Mouse (Mus musculus): ENCODE results near the gene Spg7.
A peak's percentile ranks its signal among the peaks of the same experiment; 100 is the strongest.
"Not testable (repeated sequence)": the region's sequence is repeated elsewhere in the genome, so short reads cannot be mapped to it uniquely, and the experiment has no call there.

Gene Spg7

DNA sequence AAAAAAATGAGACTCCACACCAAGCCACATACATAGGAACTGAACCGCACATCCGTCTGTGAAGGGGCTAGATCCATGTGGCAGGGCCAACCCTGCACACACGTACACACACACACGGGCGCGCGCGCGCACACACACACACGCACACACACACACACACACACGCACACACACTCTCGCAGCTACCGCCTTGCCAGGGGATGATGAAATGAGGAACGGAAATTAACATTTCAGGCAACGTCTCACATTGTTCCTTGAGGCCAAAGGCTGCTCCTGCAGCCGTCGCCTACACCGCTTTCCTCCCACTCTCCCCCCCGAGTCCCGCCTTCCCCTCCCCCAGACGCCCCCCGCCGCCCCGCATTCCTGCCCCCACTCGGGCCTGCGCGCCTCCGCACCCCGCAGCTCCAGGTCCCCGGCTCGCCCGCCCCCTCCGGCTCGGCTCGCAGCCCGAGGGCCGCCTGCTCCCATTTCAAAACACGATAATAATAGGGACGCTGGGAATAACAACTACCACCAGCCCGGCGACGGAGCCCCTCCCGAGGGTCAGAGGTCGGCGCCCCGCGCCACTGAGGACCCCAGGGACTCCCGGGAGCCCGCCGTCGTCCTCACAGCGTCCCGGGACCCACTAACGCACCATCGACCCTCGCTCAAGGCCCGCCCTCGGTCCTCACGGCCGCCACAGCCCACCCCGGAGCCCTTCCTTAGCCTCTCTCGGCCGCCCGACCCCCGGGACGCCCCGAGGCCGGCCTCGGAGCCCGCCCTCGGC is 21.6 kb upstream of the Spg7 start:
- peak; percentile 64 for DNase-seq (ENCODE audit: low read depth, low spot score)

DNA sequence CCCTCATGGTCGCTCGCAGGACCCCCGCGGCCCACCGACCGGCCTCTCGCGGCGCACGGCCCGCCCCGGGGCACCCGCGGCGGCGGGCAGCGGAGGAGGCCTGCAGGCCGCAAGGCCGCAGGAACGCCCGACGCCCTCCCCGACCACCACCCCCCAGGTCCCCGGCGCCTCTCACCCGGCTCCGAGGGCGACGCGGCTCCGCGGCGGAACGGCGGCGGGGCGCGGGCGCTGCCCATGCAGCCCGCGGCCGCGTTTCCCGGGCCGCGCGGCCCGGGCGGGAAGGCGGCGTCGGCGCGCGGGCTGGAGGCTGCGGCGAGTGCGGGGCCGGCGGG is 21.0 kb upstream of the Spg7 start:
- DNase-seq (ENCODE audit: low read depth, low spot score) = no peak

DNA sequence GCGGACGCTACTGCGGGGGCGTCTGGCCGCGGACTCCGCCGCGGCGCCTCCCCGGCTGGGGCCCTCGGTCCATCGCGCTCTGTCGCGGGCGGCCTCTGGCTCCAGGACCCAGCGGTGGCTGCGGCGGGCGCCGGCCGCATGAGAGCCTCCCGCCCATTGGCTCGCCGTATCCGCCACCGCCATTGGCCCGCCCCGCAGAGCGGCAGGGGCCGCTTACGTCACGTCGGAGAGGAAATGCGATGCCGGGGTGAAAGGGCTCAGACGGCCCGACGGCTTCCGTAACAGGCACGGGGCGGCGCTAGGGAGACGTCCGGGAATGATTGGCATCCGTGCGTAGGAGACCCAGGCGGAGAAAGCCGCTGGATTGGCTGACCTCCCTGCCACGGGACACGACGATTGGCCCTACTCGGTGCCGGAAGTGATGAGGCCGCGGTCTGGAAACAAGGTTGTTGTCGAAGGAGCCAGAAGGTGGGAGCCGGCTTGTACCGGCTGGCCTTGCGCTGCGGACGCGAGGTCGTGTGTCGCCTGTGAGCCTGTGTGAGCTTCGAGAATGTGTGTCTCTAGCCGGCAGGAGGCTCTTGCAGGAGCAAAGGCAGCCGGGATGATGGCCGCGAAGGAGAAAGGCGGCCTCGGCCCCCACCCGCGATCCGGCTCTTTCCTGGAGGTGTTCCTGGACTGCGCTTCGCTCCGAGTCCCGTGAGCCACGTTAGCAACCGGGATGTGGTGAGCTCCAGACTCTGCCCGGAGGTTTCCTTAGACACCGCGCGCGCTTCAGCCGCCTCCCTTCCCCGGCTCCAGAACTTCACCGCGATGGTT is 20.4 kb upstream of the Spg7 start, which contains the start of gene Ankrd11:
Gene Ankrd11 (minus strand): TSS at position 120 of the 816 bp plus-strand sequence.
- DNase-seq (ENCODE audit: low read depth, low spot score) = peak; percentile 100

DNA sequence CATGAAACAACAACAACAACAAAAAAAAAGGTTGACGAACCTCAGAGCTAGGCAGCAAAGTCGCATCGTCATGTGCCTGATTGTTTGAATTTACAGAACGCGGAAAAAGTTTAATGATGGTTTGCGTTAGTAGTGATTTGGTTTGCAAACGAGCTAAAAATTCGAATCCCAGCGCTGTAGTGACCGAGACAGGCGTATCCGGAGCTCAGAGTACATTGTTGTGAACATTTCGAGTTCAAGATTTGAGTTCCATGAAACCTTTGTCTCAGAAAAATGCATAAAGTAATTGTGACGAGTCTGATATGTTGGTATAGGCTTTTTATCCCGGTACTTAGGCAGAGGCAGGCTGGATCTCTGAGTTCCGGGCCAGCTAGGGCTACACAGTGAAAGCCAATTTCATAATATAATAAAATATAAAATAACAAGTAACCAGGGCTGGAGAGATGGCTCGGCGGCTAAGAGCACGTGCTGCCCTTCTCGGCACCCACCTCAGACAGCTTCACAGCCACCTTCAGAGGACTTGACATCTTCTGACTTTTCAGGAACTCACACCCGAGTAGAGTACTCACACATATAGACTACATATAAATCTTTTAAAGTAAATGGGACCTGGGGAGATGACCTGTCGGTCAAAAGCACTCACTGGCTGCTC is 19.6 kb upstream of the Spg7 start:
- DNase-seq (ENCODE audit: low read depth, low spot score) = no peak

DNA sequence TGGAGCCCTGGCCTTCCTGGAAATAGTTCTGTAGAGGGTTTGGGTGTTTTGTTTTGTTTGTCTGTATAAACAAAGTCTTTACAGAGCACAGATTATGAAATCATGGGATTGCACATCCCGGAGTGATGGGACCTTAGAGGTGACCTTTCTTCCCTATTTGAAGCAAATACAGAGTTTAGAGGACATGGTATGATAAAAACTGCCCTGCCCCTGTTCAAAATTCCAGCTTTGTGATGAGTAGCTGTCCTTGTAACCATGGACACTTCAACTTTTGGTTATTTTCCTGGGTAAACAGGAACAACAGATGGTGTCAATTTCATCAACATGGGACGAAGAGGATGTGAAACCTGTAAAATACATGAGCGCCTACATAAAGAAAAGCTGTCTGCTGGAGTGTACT is 18.8 kb upstream of the Spg7 start:
- DNase-seq (ENCODE audit: low read depth, low spot score) = no peak

DNA sequence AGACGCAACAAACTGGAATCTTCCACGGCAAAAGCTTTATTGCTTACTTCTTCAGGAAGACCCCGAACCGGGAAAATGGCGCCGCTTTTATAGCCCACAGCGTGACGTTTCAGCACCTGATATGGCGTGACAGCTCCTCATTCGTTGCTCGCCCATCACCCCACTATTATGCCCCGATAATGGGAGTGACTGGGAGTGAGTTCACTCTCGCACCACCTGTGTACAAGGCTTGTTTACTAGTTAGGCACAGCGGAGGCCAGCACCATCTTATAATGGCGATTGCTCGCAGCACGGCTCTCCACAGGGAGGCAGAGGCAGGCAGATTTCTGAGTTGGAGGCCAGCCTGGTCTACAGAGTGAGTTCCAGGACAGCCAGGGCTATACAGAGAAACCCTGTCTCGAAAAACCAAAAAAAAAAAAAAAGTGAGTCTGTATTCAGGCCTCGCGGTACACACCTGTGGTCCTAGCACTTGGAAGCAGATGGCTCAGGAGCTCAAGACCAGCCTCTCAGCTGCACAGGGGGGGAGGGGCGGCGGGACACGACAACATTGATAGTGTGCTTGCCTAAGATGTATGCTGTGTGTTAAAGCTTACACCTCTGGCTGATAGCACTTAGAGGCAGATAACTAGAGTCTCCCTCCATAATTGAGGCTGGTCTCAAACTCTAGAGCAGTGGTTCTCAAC is 17.9 kb upstream of the Spg7 start:
- not testable (repeated sequence) for DNase-seq (ENCODE audit: low read depth, low spot score)

DNA sequence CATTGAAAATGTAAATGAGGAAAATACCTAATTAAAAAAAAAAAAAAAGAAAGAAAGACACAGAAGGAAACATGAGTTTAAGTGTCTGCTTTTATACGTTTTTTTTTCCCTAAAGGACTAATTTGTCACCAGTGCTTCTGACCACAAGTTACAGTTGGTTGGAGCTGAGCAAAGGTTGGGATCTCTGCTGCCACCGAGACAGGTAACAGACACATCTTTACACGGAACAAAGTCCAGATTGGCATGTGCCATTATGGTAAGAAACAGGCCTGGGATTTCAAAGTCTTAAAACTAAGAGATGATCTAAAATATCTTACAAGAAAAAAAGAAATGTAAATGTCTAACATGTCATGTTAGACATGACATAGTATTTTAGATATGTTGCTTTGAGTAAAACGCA is 16.0 kb upstream of the Spg7 start:
- DNase-seq (ENCODE audit: low read depth, low spot score) = no peak

DNA sequence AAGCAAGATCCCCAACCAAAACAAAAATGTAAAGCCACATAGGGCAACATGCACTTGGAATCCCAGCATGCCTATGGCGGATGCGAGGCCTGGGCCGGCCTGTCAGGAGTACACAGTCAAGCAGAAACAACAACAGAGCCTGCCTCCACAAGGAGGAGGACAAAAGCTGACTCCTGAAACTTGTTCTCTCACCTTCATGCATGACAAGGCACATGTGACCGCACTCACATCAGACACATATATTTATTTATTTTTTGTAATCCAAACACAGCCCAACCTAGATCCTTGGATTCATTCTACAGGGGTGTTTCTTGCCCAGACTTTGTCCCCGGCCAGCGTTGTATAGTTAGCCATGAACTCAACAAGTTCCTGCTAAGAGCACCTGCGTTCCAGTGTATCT is 14.9 kb upstream of the Spg7 start:
- no peak for DNase-seq (ENCODE audit: low read depth, low spot score)

DNA sequence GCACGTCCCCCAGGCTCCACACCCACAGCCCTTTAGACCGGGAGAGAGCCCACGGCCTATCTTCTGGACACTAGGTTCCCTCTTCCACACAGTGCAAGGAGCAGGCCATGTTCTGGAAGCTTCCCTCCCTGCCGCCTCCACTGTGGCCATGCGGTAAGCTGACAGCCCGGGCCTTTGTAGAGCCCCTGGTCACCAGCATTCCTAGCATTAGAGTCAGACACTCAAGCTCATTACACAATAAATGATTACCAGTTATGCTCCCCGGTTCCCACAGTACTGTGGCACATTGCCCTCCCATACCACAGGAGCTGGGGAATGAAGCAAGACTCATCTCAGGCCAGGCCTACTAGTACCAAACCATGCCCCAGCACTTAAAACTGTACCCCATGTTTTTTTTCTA is 14.3 kb upstream of the Spg7 start:
- DNase-seq (ENCODE audit: low read depth, low spot score) = no peak

DNA sequence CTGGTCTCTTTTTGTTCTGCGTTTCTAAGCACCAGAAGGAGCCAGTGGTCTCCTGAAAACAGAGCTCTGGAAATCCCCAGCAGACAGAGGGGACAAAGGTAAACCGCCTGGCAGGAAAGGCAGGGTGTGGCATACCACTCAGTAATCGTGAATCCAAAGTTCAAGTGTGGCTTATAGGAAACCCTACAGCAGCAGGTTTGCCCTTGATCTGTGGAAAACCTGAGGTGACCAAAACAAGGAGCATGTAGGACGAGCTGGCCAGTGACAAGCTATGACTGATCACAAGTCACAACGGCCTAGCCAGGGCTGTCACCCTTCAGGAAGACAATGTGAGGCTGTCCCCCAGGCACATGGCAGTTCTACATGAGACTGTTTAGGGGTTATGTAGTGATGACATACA is 11.3 kb upstream of the Spg7 start:
- no peak for DNase-seq (ENCODE audit: low read depth, low spot score)

DNA sequence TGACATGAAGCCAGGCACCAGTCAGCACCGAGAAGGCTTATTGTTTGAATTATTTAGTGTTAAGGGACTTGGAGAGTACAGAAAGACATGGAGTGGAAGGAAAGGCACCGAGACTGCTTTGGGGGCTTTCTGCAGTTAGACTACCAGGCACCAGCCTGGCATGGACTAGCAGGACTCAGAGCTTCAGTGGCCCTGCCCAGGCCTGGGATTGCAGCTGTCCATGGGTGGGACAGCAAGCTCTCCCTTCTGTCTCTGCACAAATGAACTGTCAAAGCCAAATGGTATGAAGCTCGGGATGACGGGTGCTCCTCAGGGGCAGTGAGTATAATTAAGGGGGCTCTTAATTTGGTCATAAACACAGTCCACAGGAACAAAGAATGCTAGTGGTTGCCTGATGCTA is 1.3 kb downstream of the Spg7 start:
- DNase-seq (ENCODE audit: low read depth, low spot score) = no peak

DNA sequence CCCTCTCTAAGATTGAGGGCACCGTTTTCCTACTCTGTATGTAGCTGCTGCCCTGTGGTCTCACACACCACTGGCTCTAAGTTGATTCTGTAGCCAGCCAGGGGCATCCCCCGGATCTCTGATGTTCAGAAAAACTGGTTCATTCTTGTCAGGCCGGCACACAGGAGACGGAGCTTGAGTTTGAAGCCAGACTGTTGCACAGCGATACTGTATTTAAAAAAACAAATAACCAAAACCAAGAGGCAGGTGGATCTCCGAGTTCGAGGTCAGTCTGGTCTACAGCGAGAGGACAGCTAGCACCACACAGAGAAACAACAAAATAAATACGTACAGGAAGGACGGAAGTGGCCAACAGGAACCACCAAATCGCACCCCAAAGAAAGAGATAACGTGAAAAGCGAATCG is 2.1 kb downstream of the Spg7 start:
- peak; percentile 25 for DNase-seq (ENCODE audit: low read depth, low spot score)

DNA sequence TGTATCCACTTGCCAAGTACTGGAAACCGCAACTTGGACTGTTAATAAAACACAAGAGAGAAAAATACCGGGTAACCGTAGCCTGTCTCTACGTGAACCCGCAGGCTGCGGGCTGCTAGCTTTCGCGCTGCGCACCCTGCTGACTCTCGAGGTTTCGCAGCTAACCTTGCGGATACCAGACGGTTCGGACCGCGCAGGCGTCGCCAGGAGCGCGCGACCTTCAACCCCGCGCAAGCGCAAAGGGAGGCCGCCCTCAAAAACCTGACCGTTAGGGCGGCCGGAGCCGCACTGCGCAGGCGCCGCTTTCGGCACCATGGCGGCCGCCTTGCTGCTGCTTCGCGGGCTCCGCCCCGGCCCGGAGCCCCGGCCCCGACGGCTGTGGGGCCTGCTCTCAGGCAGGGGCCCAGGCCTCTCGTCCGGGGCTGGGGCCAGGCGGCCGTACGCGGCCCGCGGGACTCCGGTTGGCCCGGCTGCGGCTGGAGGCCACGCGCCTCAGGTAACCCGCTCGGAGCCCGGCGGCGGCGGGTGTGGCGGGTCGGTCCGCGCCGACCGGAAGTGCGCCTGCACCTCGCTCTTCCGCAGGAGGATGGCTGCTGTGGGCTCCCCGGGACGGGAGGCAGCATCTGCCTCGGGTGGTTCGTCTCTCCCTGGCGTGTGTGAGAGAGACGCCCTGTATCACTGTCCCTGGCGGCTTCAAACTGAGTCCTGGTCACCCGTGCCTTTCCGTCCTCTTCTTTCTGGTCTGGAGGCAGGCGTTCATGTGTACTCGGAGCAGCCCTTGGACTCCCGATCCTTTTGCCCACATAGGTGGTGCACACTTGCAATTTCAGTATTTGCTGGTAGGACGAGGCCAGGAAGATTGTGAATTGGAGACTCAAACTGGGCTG is 2.7 kb downstream of the Spg7 start:
- peak; percentile 98 for DNase-seq (ENCODE audit: low read depth, low spot score)

DNA sequence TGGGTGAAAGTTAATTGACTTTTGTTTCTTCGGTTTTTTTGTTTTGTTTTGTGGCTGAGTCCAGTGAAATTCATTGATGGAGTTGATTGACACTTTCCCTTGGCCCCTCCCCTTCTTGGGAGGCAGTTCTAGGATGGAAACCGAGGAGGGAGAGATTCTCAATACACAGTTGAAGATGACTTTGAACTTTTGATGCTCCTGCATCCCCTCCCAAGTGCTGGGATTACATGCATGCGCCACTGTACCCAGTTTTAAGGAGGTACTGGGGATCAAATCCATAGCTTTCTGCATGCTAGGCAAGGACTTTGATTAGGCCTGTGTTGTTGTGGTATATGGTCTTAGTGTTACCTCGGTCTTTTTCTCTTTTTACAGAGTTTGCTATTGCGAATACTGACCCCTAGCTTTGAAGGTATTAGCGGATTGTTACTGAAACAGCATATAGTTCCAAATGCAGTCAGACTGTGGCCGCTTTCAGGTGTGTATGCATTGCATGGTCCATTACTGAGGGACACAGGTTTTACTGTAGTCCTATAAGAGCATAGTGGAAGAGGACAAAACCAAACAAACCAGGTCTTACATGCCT is 3.5 kb downstream of the Spg7 start:
- no peak for DNase-seq (ENCODE audit: low read depth, low spot score)

DNA sequence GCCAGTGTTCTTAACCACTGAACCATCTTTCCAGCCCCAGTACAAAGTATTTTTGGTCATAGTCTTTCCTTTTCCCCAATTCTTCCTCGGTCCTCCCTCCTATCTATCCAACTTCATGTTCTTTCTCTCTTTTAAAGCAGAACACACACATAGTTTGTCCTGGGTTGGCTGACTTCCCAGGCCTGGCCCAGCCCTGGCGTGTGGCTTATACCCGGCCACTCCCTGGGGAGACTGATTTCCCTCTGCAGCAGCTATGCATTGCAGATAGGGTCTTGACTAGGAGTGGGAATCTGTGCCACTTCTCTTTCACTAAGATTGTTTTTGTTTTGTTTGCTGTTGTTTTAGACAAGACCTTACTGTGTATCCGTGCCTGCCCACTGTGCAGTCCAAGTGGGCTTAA is 8.4 kb downstream of the Spg7 start:
- DNase-seq (ENCODE audit: low read depth, low spot score) = no peak

DNA sequence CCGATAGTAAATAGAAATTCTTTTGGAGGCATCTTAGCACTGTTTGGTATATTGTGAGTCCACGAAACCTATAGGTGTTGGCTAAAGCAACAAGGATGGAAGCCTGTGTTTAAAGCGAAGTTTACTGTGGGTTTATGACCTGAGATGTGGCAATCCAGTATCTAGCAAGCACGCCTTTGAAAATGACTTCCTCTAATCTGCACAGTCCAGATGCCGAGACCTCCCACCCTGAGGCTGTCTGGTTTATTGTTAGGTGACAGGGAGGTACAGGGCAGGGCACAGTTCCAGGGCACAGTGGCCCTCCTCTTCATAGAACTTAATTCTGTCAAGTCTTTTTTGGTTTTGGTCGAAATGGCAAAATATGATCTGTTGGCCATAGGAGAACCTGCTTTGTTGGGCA is 14.5 kb downstream of the Spg7 start:
- DNase-seq (ENCODE audit: low read depth, low spot score) = no peak

DNA sequence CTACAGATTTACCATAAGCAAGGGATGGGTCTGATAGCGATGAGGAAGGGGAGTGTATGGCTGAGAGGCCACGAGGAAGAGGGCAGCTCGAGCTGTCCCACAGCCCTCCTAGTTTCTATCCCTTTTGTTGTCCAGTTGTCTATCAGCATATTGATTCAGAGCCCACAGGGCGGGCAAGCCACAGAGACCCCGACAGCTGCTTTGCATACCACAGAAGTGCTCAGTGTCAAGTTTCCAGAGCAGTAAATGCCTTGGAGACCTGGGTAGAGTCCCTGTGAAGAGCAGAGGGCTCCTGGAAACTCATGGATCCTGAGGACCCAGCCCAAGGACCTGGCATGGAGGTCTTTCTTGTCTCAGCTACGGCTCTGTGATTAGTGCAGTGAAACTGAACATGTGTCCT is 20.3 kb downstream of the Spg7 start:
- DNase-seq (ENCODE audit: low read depth, low spot score) = no peak

DNA sequence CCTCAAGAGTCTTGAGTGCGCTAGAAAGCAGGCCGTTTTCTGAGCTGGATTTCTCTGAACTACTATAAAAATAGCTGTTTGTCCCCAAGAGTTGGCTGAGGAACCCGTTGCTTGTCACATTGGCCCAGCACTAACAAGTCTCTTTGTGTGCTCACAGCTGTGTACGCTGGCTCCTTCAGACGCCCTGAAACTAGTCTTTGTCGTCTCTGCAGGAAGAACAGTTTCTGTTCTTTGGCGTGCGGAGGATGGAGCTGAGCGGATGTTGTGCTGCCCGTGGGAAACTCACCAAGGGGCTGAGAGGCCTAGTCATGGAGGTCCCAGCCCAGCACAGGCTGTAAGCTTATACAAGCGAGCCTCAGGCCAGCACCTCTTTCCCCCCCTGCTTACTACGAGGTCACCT is 20.9 kb downstream of the Spg7 start:
- no peak for DNase-seq (ENCODE audit: low read depth, low spot score)

DNA sequence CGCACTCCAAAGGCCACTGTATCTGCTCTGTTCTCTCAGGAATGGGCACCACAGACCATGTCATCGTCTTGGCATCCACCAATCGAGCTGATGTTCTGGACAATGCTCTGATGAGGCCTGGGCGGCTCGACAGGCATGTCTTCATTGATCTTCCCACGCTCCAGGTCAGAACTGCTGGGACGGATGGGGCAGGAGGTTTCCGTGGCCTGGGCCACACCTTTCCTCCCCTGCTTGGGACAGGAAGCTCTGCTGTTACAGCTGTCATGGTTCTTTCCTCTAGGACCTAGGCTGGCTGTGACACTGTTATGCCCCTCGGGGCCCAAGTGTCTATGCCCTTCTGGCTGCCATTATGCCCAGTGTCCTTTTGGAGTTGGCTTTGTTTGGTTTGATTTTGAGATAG is 24.5 kb downstream of the Spg7 start:
- no peak for DNase-seq (ENCODE audit: low read depth, low spot score)

DNA sequence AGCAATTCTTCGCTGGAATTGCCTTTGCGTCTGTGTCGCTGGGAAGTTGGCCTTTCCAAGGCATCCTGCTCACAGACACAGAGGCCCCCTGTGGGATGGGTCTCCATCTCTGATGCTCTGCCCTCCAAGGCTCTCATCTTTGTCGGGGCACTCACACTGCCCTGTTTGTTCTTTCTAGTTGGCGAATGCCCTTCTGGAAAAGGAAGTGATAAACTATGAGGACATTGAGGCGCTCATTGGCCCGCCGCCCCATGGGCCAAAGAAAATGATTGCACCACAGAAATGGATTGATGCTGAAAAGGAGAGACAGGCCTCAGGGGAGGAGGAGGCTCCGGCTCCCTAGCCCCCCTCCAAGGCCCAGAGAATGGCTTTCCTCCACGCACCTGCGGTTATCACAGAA is 34.5 kb downstream of the Spg7 start:
- DNase-seq (ENCODE audit: low read depth, low spot score) = no peak
